Mouse (Mus musculus) kidney, postnatal 4 days (tissue): ENCODE measurements around the gene Atl1.

Experiments used
- DNase-seq, 2 experiments: peaks; one replicate each; pipeline ENCODE4 v3.0.0; 2021; ENCODE audit warnings: mixed read lengths in 2 of 2

Atl1 gene

GRCm38 (mm10) chr12:69945861-69946260 lies 53.4 kb downstream of the Atl1 start:
- no peak for DNase-seq

- no peak for DNase-seq
Measured at GRCm38 (mm10) chr12:69947502-69947901, 55.1 kb downstream of the Atl1 start.

- no peak for DNase-seq
Measured at GRCm38 (mm10) chr12:69957378-69957777, 65.0 kb downstream of the Atl1 start.

GRCm38 (mm10) chr12:69962468-69962867 lies 70.1 kb downstream of the Atl1 start:
- DNase-seq, result peak; percentile 77 to 80

GRCm38 (mm10) chr12:69963141-69963540 lies 70.7 kb downstream of the Atl1 start:
- no peak for DNase-seq

- no peak for DNase-seq
Measured at GRCm38 (mm10) chr12:69965644-69966043, 73.2 kb downstream of the Atl1 start.

GRCm38 (mm10) chr12:69966071-69966470 lies 73.7 kb downstream of the Atl1 start:
- DNase-seq, result peak; percentile 75 to 76

- no peak for DNase-seq
Measured at GRCm38 (mm10) chr12:69967112-69967511, 74.7 kb downstream of the Atl1 start.

GRCm38 (mm10) chr12:69968154-69968553 lies 75.7 kb downstream of the Atl1 start:
- DNase-seq, result no peak

GRCm38 (mm10) chr12:69973666-69974065 lies 81.3 kb downstream of the Atl1 start:
- DNase-seq, result no peak

- no peak for DNase-seq
Measured at GRCm38 (mm10) chr12:69976688-69977087, 84.3 kb downstream of the Atl1 start.

- peak in 1 of 2 experiments; percentile 23 for DNase-seq
Measured at GRCm38 (mm10) chr12:69977376-69977998, 85.1 kb downstream of the Atl1 start.

GRCm38 (mm10) chr12:69982874-69983273 lies 90.5 kb downstream of the Atl1 start:
- peak in 1 of 2 experiments; percentile 25 for DNase-seq

GRCm38 (mm10) chr12:69985546-69985945 lies 93.1 kb downstream of the Atl1 start:
- no peak for DNase-seq

- DNase-seq, result peak; percentile 61 to 72
Measured at GRCm38 (mm10) chr12:69986241-69986762, 93.9 kb downstream of the Atl1 start.

- DNase-seq, result peak; percentile 88 to 92
Measured at GRCm38 (mm10) chr12:69986786-69987497, 94.5 kb downstream of the Atl1 start, which contains the start of gene Sav1. Gene Sav1 (minus strand): TSS chr12:69987002.

GRCm38 (mm10) chr12:69995382-69995781 lies 103.0 kb downstream of the Atl1 start:
- DNase-seq, result no peak

- DNase-seq, result no peak
Measured at GRCm38 (mm10) chr12:69998186-69998983, 106.0 kb downstream of the Atl1 start.

GRCm38 (mm10) chr12:70005103-70005502 lies 112.7 kb downstream of the Atl1 start:
- no peak for DNase-seq

- DNase-seq, result no peak
Measured at GRCm38 (mm10) chr12:70010356-70010755, 117.9 kb downstream of the Atl1 start.

- DNase-seq, result no peak
Measured at GRCm38 (mm10) chr12:70011681-70012080, 119.3 kb downstream of the Atl1 start.

GRCm38 (mm10) chr12:70015936-70016335 lies 123.5 kb downstream of the Atl1 start:
- no peak for DNase-seq
